Mouse (Mus musculus) neural tube, embryonic 15.5 days (tissue): ENCODE results near the gene Cpa5. TPM values are rescaled to one million over a fixed set of nuclear protein-coding genes. Genes with fewer than 3 reads are reported as not detected.

ENCODE experiments used
- ATAC-seq: fragments of 200-750 bp; cut with Nextera tagmentation; 2 replicates; pipeline ENCODE4 v1.8.0; 2017; ENCODE audit warnings: mild to moderate bottlenecking, moderate TSS enrichment, moderate library complexity; ENCODE audit not compliant: low FRiP score
- H3K27ac ChIP-seq: fragments of 300-500 bp; sonication (generic); replicated peaks from 2 replicates; pipeline ENCODE4 v1.5.1; 2015; ENCODE audit warnings: mild to moderate bottlenecking, inconsistent platforms
- H3K27me3 ChIP-seq: fragments of 300-500 bp; sonication (generic); replicated peaks from 2 replicates; pipeline ENCODE4 v1.6.1; 2015; ENCODE audit warnings: inconsistent platforms
- H3K36me3 ChIP-seq: fragments of 300-500 bp; sonication (generic); 2 replicates; pipeline ENCODE4 v1.6.1; 2015; ENCODE audit warnings: inconsistent platforms
- H3K4me1 ChIP-seq: fragments of 300-500 bp; sonication (generic); 2 replicates; pipeline ENCODE4 v1.6.1; 2015; ENCODE audit warnings: inconsistent platforms
- H3K4me2 ChIP-seq: fragments of 300-500 bp; sonication (generic); 2 replicates; pipeline ENCODE4 v1.6.1; 2015; ENCODE audit warnings: inconsistent platforms, mild to moderate bottlenecking, moderate library complexity
- H3K4me3 ChIP-seq: fragments of 300-500 bp; sonication (generic); replicated peaks from 2 replicates; pipeline ENCODE4 v1.5.1; 2015; ENCODE audit warnings: mild to moderate bottlenecking, inconsistent platforms
- H3K9ac ChIP-seq: fragments of 300-500 bp; sonication (generic); replicated peaks from 2 replicates; pipeline ENCODE4 v1.6.1; 2015; ENCODE audit warnings: mild to moderate bottlenecking, inconsistent platforms
- H3K9me3 ChIP-seq: fragments of 300-500 bp; sonication (generic); replicated peaks from 2 replicates; pipeline ENCODE4 v1.6.1; 2016; ENCODE audit warnings: inconsistent platforms
- WGBS: fragments of 180-500 bp; shearing (Covaris S2); methylation state at CpG from one replicate; pipeline ENCODE4 v1.1.7; 2015; ENCODE audit warnings: mixed read lengths; 5-methylcytosine and 5-hydroxymethylcytosine counted together
- polyA plus RNA-seq: library from polyadenylated mRNA; unstranded; fragments of >200 nt; fragmentation: Nextera tagmentation; extraction: Ambion mirVana; gene quantifications from 2 replicates; pipeline ENCODE4 v1.2.1, GENCODE M21; 2015

Gene Cpa5
- 0.11 TPM in 1 of 2 replicates, not detected in the other for polyA plus RNA-seq

GRCm38 (mm10) chr6:30610710-30611109, at the start of gene Cpa5:
Gene Cpa5 (plus strand): TSS chr6:30611010.
- Histone ChIP-seq H3K27ac (no peak within 1 kb of the TSS), H3K9ac (no peak within 1 kb of the TSS), H3K4me2 (no peak within 1 kb of the TSS), H3K9me3 (no peaks in the 10 kb centered on the region), H3K4me3 (no peak within 1 kb of the TSS), H3K36me3 (no peaks in the 10 kb centered on the region), H3K27me3 (no peaks in the 10 kb centered on the region), H3K4me1 (peaks cover 8% of the 10 kb centered on the region)
- ATAC-seq, result no peak
- 85% methylated on average over 7 of the region's 7 CpGs for WGBS

- 75% methylated on average over 4 of the region's 4 CpGs for WGBS
- no peak for ATAC-seq
- Histone ChIP-seq H3K4me2 (no peak overlapping the region), H3K4me3 (no peak overlapping the region), H3K9me3 (no peaks in the 10 kb centered on the region), H3K27me3 (no peaks in the 10 kb centered on the region), H3K27ac (no peak overlapping the region), H3K4me1 (no peaks in the 10 kb centered on the region), H3K9ac (no peak overlapping the region), H3K36me3 (no peaks in the 10 kb centered on the region)
These were observed 48.7 kb upstream of the Cpa5 start for GRCm38 (mm10) chr6:30562132-30562531.

DNA sequence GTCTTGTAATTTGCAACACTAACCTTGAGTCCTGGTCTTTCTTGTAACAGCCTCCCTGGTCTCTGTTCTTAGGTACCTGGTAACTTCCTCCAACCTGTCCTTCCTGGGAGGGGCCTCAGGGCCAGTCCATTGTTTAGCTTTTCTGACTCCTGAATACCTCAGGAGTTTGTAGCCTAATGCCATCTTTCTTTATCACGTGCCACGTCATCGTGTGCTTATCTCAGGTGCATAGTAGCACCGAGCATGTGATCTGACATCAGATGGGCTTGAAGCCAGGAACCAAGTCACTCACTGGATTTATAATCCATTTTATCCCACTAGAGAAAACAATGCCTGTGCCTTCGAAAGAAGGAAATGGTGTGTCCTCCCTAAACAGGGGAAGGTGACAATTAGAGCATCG, 47.2 kb upstream of the Cpa5 start:
- ATAC-seq, result no peak
- no peak overlapping the region for H3K9ac ChIP-seq
- 78% methylated on average over 6 of the region's 6 CpGs for WGBS
- H3K27me3 ChIP-seq, result no peaks in the 10 kb centered on the region
- no peak overlapping the region for H3K27ac ChIP-seq
- H3K9me3 ChIP-seq, result no peaks in the 10 kb centered on the region
- H3K4me1 ChIP-seq, result no peaks in the 10 kb centered on the region
- no peak overlapping the region for H3K4me2 ChIP-seq
- H3K4me3 ChIP-seq, result no peak overlapping the region
- no peaks in the 10 kb centered on the region for H3K36me3 ChIP-seq

DNA sequence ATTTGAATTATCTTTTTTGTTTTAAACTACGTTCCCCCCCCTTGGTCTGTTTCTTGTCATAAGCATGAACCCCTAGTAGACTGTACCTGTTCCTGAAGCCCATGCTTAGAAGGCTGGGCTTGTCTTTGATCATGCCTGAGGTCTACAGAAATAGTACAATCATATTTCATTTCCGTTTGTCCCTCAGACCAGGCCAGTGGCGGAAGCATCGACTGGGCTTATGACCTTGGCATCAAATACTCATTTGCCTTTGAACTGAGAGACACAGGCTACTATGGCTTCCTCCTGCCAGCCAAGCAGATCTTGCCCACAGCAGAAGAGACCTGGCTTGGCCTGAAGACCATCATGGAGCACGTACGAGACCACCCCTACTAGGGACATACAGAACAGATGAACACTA, 46.8 kb upstream of the Cpa5 start:
- no peak for ATAC-seq

GRCm38 (mm10) chr6:30568069-30568468, 42.7 kb upstream of the Cpa5 start, which contains the start of gene Cpa4:
Gene Cpa4 (plus strand): TSS chr6:30568369.
- no peak within 1 kb of the TSS for H3K27ac ChIP-seq

More for the DNA sequence above, 46.8 kb upstream of the Cpa5 start:
- WGBS, result 92% methylated on average over 6 of the region's 6 CpGs
- no peaks in the 10 kb centered on the region for H3K36me3 ChIP-seq
- H3K27ac ChIP-seq, result no peak overlapping the region
- H3K27me3 ChIP-seq, result no peaks in the 10 kb centered on the region
- H3K4me2 ChIP-seq, result no peak overlapping the region
- H3K4me3 ChIP-seq, result no peak overlapping the region
- H3K9me3 ChIP-seq, result no peaks in the 10 kb centered on the region
- no peaks in the 10 kb centered on the region for H3K4me1 ChIP-seq
- no peak overlapping the region for H3K9ac ChIP-seq

DNA sequence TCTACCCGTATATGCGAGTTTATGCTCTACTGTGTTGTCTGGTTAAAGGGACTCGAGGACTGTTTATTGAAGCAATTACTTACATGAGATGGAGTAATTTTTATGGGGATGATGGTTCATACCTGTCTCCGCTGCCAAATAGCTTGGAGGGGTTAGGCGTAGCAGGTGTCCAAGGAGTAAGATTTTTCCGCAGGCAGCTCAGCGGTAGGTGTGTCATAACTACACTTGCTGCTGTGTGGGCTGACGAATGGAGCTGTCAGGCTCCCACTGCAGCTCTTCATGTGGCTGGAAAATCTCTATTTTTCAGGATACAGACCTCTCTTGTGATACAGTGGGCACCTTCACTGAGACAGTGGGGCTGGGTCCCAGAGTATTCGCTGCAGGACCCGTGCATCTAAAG, 41.5 kb upstream of the Cpa5 start:
- 69% methylated on average over 10 of the region's 10 CpGs for WGBS
- Histone ChIP-seq H3K9me3 (no peaks in the 10 kb centered on the region), H3K36me3 (no peaks in the 10 kb centered on the region), H3K4me3 (no peak overlapping the region), H3K9ac (no peak overlapping the region), H3K4me2 (no peak overlapping the region), H3K27me3 (no peaks in the 10 kb centered on the region), H3K27ac (no peak overlapping the region), H3K4me1 (peaks cover 14% of the 10 kb centered on the region)
- ATAC-seq, result peak; percentile 36

More at GRCm38 (mm10) chr6:30568069-30568468, 42.7 kb upstream of the Cpa5 start, which contains the start of gene Cpa4:
- Histone ChIP-seq H3K27me3 (no peaks in the 10 kb centered on the region), H3K4me1 (peaks cover 11% of the 10 kb centered on the region), H3K4me3 (no peak within 1 kb of the TSS), H3K9ac (no peak within 1 kb of the TSS), H3K36me3 (no peaks in the 10 kb centered on the region), H3K4me2 (no peak within 1 kb of the TSS), H3K9me3 (no peaks in the 10 kb centered on the region)
- 69% methylated on average over 5 of the region's 5 CpGs for WGBS
- ATAC-seq, result no peak

- no peaks in the 10 kb centered on the region for H3K27me3 ChIP-seq
- peaks cover 14% of the 10 kb centered on the region for H3K4me1 ChIP-seq
- no peak overlapping the region for H3K27ac ChIP-seq
- no peak overlapping the region for H3K9ac ChIP-seq
- no peak overlapping the region for H3K4me2 ChIP-seq
- H3K9me3 ChIP-seq, result no peaks in the 10 kb centered on the region
- no peaks in the 10 kb centered on the region for H3K36me3 ChIP-seq
- no peak for ATAC-seq
- no peak overlapping the region for H3K4me3 ChIP-seq
- 95% methylated on average over 5 of the region's 5 CpGs for WGBS
These were observed 40.8 kb upstream of the Cpa5 start for GRCm38 (mm10) chr6:30570012-30570411.

DNA sequence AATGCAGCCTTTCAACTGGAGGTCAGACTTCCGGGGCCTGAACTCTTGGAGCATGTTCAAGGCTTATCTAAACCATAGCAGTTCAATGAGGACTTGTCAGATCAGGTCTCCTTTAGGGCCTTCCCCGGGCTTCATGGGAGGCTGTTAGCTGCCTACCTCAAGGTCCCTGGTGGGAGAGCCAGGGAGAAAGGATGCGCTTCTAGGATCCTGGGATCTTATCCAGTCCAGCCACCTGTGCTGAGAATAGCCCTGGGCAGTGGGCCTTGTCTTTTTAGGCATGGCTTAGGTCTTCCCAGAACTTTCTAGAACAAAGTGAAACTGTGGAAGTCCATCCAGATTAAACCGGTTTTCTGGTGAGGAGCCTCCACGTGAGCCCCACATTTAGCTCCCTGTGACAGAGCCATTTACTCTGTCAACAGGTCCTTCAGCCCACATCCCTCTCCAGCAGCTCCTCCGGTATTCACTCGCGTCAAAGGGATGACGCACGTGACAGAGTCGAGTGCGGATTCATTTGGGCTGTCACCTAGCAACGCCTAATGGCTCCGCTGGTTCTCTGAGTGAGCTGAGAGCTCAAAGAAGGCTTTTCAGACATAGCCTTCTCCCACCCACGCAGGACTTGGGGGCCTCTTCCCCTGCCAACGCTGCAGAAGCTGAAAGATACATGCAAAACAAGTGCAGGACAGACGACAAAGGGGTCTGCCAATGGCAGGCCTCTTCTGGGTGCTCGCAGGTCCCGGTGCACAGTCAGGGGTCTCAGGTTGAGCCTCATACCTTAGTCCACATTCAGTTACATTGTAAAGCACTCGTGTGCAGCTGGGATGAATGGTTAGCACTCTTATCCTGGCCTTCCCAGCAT, 38.1 kb upstream of the Cpa5 start:
- H3K4me2 ChIP-seq, result peak overlapping the region; percentile 43
- no peaks in the 10 kb centered on the region for H3K9me3 ChIP-seq
- H3K4me1 ChIP-seq, result peaks cover 14% of the 10 kb centered on the region
- peak; percentile 87 for ATAC-seq
- 26% methylated on average over 20 of the region's 20 CpGs for WGBS
- no peaks in the 10 kb centered on the region for H3K27me3 ChIP-seq
- H3K4me3 ChIP-seq, result no peak overlapping the region
- no peaks in the 10 kb centered on the region for H3K36me3 ChIP-seq
- H3K9ac ChIP-seq, result no peak overlapping the region
- H3K27ac ChIP-seq, result peak overlapping the region; percentile 75

- H3K36me3 ChIP-seq, result no peaks in the 10 kb centered on the region
- no peaks in the 10 kb centered on the region for H3K9me3 ChIP-seq
- peak overlapping the region; percentile 43; the same call in 1 of the 2 replicates for H3K4me2 ChIP-seq
- peaks cover 14% of the 10 kb centered on the region for H3K4me1 ChIP-seq
- no peaks in the 10 kb centered on the region for H3K27me3 ChIP-seq
- WGBS, result 51% methylated on average over 5 of the region's 5 CpGs
- no peak overlapping the region for H3K9ac ChIP-seq
- no peak for ATAC-seq
- no peak overlapping the region for H3K4me3 ChIP-seq
- 0 out of 2 replicates have a peak overlapping the region, but pooled peaks have one; percentile 75 for H3K27ac ChIP-seq
These were observed 37.4 kb upstream of the Cpa5 start for GRCm38 (mm10) chr6:30573380-30573779.

DNA sequence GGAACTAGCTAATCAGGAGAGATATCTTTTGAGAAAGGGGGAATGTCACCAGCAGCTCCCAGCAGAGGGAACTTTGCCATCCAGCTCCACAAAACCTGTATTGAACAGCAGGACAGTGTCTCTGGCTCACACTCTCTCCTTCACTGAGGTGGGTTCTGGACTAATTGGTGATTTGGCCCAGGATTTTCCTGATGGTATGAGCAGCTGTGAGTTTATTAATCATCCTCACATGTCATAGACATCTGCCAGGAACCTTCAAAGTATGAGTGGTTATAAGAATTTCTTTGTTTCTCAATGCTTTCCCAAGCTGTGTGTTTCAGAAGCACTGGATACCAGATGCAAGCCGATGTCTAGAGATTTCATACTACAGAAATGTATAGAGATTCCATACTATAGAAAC, 35.9 kb upstream of the Cpa5 start:
- H3K4me1 ChIP-seq, result peaks cover 14% of the 10 kb centered on the region
- no peak overlapping the region for H3K9ac ChIP-seq
- no peak overlapping the region for H3K27ac ChIP-seq
- ATAC-seq, result no peak
- H3K36me3 ChIP-seq, result no peaks in the 10 kb centered on the region
- 98% methylated on average over 1 of the region's 1 CpGs for WGBS
- no peaks in the 10 kb centered on the region for H3K9me3 ChIP-seq
- H3K4me3 ChIP-seq, result no peak overlapping the region
- H3K27me3 ChIP-seq, result no peaks in the 10 kb centered on the region
- no peak overlapping the region for H3K4me2 ChIP-seq

DNA sequence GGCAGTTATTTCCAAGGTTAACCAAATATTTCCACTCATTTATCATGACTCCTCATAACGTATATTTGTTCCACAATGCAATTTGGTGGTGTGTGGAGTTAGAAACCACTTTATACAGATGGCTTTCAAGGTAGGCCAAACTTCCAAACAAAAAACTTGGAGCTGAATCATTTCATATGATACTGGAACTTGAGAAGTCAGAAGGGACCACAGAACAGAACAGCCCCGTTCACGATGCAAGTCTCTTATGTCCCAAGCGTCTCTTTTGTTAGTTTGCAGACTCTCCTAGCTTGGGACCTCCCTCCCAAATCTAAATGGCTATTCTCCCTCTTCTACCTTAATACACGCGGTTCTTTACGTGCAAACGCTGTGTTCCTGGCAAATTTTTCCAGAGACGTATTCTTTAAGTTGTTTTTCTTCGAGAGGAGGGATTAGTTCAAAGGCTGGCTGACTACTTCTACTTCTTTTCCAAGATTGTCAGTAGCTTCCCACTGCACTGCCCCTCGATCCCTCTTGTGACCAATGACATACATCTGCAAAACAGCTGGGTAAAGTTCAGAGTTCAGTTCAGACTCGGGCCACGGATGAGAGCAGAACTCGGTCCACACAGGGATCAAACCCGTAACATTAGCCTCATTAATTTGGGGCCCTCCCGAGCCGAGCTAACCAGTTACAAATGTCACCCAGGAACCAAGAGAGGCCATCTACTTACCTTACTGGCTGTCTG, 34.2 kb upstream of the Cpa5 start:
- H3K9me3 ChIP-seq, result no peaks in the 10 kb centered on the region
- no peak for ATAC-seq
- H3K4me2 ChIP-seq, result no peak overlapping the region
- no peak overlapping the region for H3K9ac ChIP-seq
- H3K4me1 ChIP-seq, result peaks cover 25% of the 10 kb centered on the region
- H3K27me3 ChIP-seq, result no peaks in the 10 kb centered on the region
- no peak overlapping the region; the same call in 1 of the 2 replicates for H3K27ac ChIP-seq
- WGBS, result 80% methylated on average over 17 of the region's 17 CpGs
- H3K36me3 ChIP-seq, result no peaks in the 10 kb centered on the region
- no peak overlapping the region for H3K4me3 ChIP-seq
